Mouse (Mus musculus): ENCODE measurements around the gene Blzf1. TPM values are rescaled to one million over a fixed set of nuclear protein-coding genes. Genes with fewer than 3 reads are reported as not detected.
A peak's percentile ranks its signal among the peaks of the same experiment; 100 is the strongest.

Gene Blzf1
- polyA plus RNA-seq, 1 experiment from 2014 or later, result 33.7 TPM

DNA sequence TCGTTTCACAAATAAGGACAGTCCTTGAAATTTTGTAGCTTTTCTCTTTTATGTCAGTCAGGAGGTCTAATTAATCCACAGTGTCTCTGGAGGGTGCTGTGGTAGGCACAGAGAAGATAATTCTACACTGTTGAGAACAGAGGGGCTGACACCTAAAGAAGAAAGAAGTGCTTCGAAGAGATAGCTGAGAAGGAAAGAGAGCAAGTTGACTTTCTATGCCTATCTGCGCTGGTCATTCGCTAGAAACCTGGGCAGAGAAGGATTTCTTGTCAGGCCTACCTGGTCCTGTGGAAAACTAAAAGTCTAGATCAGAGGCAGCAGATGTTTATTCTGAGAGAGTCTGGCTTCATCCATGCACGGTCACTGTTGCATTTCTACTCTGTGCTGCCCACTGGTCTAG lies 6.8 kb upstream of the Blzf1 start:
- no peaks in the 10 kb centered on the region for H3K9me3 ChIP-seq (ENCODE audit: control insufficient read depth, low read length)
- H3K9ac ChIP-seq (replicated peaks; ENCODE audit: low read depth, low read length), result no peak overlapping the region
- no peak overlapping the region for H3K27ac ChIP-seq (ENCODE audit: low read length)
- H3K36me3 ChIP-seq (ENCODE audit: control insufficient read depth, insufficient read depth), result no peaks in the 10 kb centered on the region
- 89% methylated on average over 5 of the region's 5 CpGs for WGBS
- no peak overlapping the region for H3K4me3 ChIP-seq (replicated peaks; ENCODE audit: low read length)
- no peaks in the 10 kb centered on the region for H3K27me3 ChIP-seq (replicated peaks; ENCODE audit: control insufficient read depth, insufficient read depth, low read length)
- no peak for ATAC-seq
- no peak overlapping the region for H3K4me2 ChIP-seq (ENCODE audit: low read length)
- H3K4me1 ChIP-seq (replicated peaks; ENCODE audit: control insufficient read depth, insufficient read depth, low read length), result no peaks in the 10 kb centered on the region

DNA sequence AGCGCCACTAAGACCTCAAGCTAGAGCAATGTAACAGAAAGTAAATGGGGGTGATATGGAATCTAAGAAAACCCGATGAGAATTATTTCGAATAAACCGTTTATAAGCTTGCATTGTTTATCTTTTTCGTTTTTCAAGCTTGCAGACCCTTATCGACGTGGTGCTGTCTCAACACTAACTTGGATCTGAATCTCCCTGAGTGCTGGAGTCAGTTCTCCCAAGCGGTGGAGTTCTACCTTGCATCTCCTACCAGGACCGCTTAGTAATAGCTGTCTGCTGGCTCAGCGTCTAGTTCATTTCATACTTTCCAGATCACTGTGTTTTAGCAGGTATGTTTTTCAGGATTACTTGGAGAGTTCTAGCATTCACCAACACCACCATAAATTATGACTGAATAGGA lies 633 bp upstream of the Blzf1 start:
- H3K4me2 ChIP-seq (ENCODE audit: low read length), result peak overlapping the region; percentile 98
- peaks cover 24% of the 10 kb centered on the region for H3K4me1 ChIP-seq (replicated peaks; ENCODE audit: control insufficient read depth, insufficient read depth, low read length)
- peak overlapping the region; percentile 56; the same call in 1 of the 2 replicates for H3K27ac ChIP-seq (ENCODE audit: low read length)
- H3K4me3 ChIP-seq (replicated peaks; ENCODE audit: low read length), result peak overlapping the region; percentile 62
- H3K9me3 ChIP-seq (ENCODE audit: control insufficient read depth, low read length), result no peaks in the 10 kb centered on the region
- peak overlapping the region; percentile 56 for H3K9ac ChIP-seq (replicated peaks; ENCODE audit: low read depth, low read length)
- H3K36me3 ChIP-seq (ENCODE audit: control insufficient read depth, insufficient read depth), result no peaks in the 10 kb centered on the region; the same call in 1 of the 2 replicates
- WGBS, result 13% methylated on average over 10 of the region's 10 CpGs
- ATAC-seq, result peak; percentile 7; the same call in 1 of the 2 replicates
- no peaks in the 10 kb centered on the region for H3K27me3 ChIP-seq (replicated peaks; ENCODE audit: control insufficient read depth, insufficient read depth, low read length)

DNA sequence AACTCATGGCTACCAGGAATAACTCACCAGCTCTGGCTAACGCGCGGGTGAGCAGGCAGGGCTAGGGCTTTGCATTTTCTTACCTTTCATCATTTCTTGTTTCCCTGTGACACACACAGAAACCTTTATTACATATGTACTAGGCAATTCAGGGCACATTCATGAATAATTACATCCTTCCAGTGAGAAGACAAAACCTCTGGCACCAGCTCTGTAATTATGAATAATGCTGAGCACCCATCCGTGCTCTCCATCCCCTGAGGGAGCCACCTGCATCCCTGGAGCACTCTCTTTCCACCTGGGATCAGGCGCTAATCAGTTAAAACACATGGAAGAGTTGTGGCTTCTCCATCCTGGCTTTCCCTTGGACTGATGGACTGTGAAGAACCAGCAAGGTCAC lies 3.5 kb downstream of the Blzf1 start, which contains the start of gene Nme7:
Nme7 (plus strand) TSS at position 301 of the 400 bp plus-strand sequence.
- Histone ChIP-seq H3K36me3 (ENCODE audit: control insufficient read depth, insufficient read depth) (peaks cover 13% of the 10 kb centered on the region; the same call in 1 of the 2 replicates), H3K27me3 (replicated peaks; ENCODE audit: control insufficient read depth, insufficient read depth, low read length) (no peaks in the 10 kb centered on the region), H3K4me2 (ENCODE audit: low read length) (no peak within 1 kb of the TSS), H3K9me3 (ENCODE audit: control insufficient read depth, low read length) (no peaks in the 10 kb centered on the region), H3K4me3 (replicated peaks; ENCODE audit: low read length) (no peak within 1 kb of the TSS), H3K4me1 (replicated peaks; ENCODE audit: control insufficient read depth, insufficient read depth, low read length) (peaks cover 24% of the 10 kb centered on the region), H3K27ac (ENCODE audit: low read length) (no peak within 1 kb of the TSS), H3K9ac (replicated peaks; ENCODE audit: low read depth, low read length) (no peak within 1 kb of the TSS)
- ATAC-seq, result no peak
- WGBS, result 75% methylated on average over 5 of the region's 5 CpGs

DNA sequence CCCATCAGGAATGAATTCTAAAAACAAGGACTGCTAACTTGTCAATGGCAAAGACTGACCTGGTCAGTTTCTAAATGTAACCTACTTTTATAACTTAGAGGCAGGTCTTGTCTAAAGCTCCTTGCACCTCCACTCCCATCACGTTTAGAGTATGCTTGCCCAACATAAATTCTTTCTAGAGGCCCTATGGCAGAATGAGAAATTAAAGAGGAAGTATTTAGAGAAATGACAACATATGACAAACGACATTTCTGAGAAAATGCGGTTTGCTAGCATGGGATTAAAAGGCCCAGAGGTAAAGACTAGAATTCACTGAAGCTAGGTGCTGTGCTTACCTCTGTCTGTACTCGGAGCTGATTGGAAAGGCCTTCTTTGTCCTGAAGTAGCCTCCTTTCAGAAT lies 5.3 kb downstream of the Blzf1 start:
- no peaks in the 10 kb centered on the region for H3K27me3 ChIP-seq (replicated peaks; ENCODE audit: control insufficient read depth, insufficient read depth, low read length)
- H3K9me3 ChIP-seq (ENCODE audit: control insufficient read depth, low read length), result no peaks in the 10 kb centered on the region
- 94% methylated on average over 4 of the region's 4 CpGs for WGBS

DNA sequence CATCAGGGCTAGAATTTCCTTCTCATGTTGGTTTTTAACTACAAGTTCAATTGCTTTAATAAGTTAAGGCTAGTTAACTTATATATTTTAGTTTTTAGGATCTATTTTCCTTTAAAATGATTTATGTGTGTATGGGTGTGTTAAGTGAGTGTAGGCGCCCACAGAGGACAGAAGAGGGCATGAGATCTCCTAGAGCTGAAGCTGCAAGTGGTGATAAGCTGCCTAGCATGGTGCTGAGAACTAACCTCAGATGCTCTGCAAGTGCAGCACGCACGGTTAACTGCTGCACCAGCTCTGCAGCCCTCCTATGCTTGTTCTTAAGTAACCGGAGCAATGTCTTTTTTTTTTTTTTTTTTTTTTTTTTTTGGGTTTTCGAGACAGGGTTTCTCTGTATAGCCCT lies 10.8 kb downstream of the Blzf1 start:
- no peaks in the 10 kb centered on the region for H3K4me1 ChIP-seq (replicated peaks; ENCODE audit: control insufficient read depth, insufficient read depth, low read length)
- no peak for ATAC-seq
- H3K4me2 ChIP-seq (ENCODE audit: low read length), result no peak overlapping the region
- H3K9ac ChIP-seq (replicated peaks; ENCODE audit: low read depth, low read length), result no peak overlapping the region
- 91% methylated on average over 4 of the region's 5 CpGs for WGBS
- H3K27ac ChIP-seq (ENCODE audit: low read length), result no peak overlapping the region
- peaks cover 43% of the 10 kb centered on the region for H3K36me3 ChIP-seq (ENCODE audit: control insufficient read depth, insufficient read depth)
- H3K27me3 ChIP-seq (replicated peaks; ENCODE audit: control insufficient read depth, insufficient read depth, low read length), result no peaks in the 10 kb centered on the region
- no peak overlapping the region for H3K4me3 ChIP-seq (replicated peaks; ENCODE audit: low read length)
- no peaks in the 10 kb centered on the region for H3K9me3 ChIP-seq (ENCODE audit: control insufficient read depth, low read length)

More for the DNA sequence above, 5.3 kb downstream of the Blzf1 start:
- Histone ChIP-seq H3K36me3 (ENCODE audit: control insufficient read depth, insufficient read depth) (peaks cover 24% of the 10 kb centered on the region), H3K4me1 (replicated peaks; ENCODE audit: control insufficient read depth, insufficient read depth, low read length) (peaks cover 16% of the 10 kb centered on the region), H3K27ac (ENCODE audit: low read length) (no peak overlapping the region), H3K4me3 (replicated peaks; ENCODE audit: low read length) (no peak overlapping the region), H3K9ac (replicated peaks; ENCODE audit: low read depth, low read length) (no peak overlapping the region), H3K4me2 (ENCODE audit: low read length) (no peak overlapping the region)
- no peak for ATAC-seq

DNA sequence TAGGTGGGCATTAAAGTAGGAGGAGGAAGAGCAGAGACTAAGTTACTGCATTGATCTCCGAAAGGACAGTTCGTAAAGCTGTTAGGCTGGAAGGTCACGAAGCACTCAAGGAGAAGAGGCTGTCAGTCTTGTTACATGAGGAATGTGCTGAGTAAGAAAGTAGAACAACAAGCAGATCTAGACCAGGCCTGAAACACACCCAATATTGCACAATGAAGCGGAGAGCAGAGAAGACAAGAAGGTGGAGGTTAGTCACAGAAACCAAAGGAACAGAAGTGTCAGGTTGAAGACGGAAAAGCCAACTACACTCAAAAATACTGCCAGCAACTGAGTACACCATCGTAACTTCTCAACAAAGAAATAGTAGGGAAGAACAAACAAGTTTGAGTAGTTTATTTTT lies 13.2 kb downstream of the Blzf1 start:
- 97% methylated on average over 6 of the region's 6 CpGs for WGBS
- Histone ChIP-seq H3K4me2 (ENCODE audit: low read length) (no peak overlapping the region), H3K9me3 (ENCODE audit: control insufficient read depth, low read length) (no peaks in the 10 kb centered on the region), H3K9ac (replicated peaks; ENCODE audit: low read depth, low read length) (no peak overlapping the region), H3K4me3 (replicated peaks; ENCODE audit: low read length) (no peak overlapping the region), H3K4me1 (replicated peaks; ENCODE audit: control insufficient read depth, insufficient read depth, low read length) (no peaks in the 10 kb centered on the region), H3K36me3 (ENCODE audit: control insufficient read depth, insufficient read depth) (peaks cover 46% of the 10 kb centered on the region), H3K27ac (ENCODE audit: low read length) (no peak overlapping the region), H3K27me3 (replicated peaks; ENCODE audit: control insufficient read depth, insufficient read depth, low read length) (no peaks in the 10 kb centered on the region)
- no peak for ATAC-seq

DNA sequence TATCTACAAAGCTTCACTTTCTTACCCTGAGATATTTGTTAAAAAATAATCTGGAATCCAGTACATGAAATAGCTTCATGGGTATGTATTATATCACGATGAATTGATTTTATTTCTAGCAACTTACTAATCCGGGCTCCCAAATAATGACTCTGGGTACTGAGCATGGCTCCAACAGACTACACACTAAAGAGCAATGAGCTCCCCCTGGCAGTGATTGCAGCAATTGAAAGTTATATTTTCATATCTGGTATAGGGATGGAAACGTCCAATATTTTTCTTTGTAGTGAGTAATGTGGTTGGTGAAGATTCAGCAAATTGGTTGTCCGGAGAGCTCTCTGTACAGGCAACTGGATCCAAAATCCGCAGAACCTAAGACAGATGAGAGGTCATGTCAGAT lies 15.2 kb downstream of the Blzf1 start:
- H3K4me2 ChIP-seq (ENCODE audit: low read length), result no peak overlapping the region
- ATAC-seq, result no peak
- H3K4me1 ChIP-seq (replicated peaks; ENCODE audit: control insufficient read depth, insufficient read depth, low read length), result no peaks in the 10 kb centered on the region
- 89% methylated on average over 5 of the region's 5 CpGs for WGBS
- H3K4me3 ChIP-seq (replicated peaks; ENCODE audit: low read length), result no peak overlapping the region
- H3K27me3 ChIP-seq (replicated peaks; ENCODE audit: control insufficient read depth, insufficient read depth, low read length), result no peaks in the 10 kb centered on the region
- H3K9me3 ChIP-seq (ENCODE audit: control insufficient read depth, low read length), result no peaks in the 10 kb centered on the region
- H3K27ac ChIP-seq (ENCODE audit: low read length), result no peak overlapping the region
- no peak overlapping the region for H3K9ac ChIP-seq (replicated peaks; ENCODE audit: low read depth, low read length)
- peaks cover 35% of the 10 kb centered on the region for H3K36me3 ChIP-seq (ENCODE audit: control insufficient read depth, insufficient read depth)

DNA sequence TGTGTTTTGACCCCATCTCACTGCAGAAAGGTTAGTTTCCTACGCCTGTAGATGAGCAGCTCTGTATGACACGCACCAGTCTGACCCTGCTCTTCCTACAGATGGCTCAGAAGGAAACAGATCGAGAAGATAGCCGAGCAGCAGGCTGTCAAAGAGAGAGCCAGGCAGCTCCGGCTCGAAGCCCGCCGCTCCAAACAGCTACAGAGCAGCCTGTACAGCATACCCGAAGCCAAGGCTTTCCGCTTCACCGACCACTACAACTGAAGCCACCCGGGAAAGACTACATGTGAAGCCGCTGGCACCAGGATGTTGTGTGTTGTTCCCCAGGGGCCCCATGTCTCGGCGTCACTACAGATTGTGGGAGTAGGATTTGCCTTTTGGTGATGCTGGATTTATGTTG lies 19.9 kb downstream of the Blzf1 start:
- Histone ChIP-seq H3K4me1 (replicated peaks; ENCODE audit: control insufficient read depth, insufficient read depth, low read length) (no peaks in the 10 kb centered on the region), H3K9ac (replicated peaks; ENCODE audit: low read depth, low read length) (no peak overlapping the region), H3K36me3 (ENCODE audit: control insufficient read depth, insufficient read depth) (peaks cover 18% of the 10 kb centered on the region), H3K27ac (ENCODE audit: low read length) (no peak overlapping the region), H3K4me2 (ENCODE audit: low read length) (no peak overlapping the region), H3K4me3 (replicated peaks; ENCODE audit: low read length) (no peak overlapping the region), H3K9me3 (ENCODE audit: control insufficient read depth, low read length) (no peaks in the 10 kb centered on the region), H3K27me3 (replicated peaks; ENCODE audit: control insufficient read depth, insufficient read depth, low read length) (no peaks in the 10 kb centered on the region)
- WGBS, result 54% methylated on average over 15 of the region's 15 CpGs
- peak; percentile 75; the same call in 1 of the 2 replicates for ATAC-seq

DNA sequence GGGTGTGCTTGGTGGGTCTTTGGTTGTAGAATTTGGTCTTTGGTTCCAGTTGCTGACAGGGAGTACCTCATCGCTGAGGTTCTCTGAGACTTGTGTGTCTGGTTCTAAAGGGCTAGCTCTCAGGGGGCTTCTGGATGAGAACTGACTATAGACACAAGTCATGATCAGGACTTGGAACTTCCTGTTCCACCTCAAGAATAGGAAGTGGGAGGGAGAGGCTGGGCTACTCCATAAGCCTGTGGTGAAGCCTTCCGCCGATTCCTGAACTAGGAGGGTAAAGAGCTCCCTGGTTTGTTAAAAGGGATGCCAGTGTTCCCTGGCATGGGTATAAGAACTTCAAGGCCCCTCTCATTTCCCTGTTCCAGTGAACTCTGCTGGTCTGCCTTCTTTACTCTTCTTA lies 23.3 kb downstream of the Blzf1 start:
- WGBS, result 96% methylated on average over 3 of the region's 3 CpGs

DNA sequence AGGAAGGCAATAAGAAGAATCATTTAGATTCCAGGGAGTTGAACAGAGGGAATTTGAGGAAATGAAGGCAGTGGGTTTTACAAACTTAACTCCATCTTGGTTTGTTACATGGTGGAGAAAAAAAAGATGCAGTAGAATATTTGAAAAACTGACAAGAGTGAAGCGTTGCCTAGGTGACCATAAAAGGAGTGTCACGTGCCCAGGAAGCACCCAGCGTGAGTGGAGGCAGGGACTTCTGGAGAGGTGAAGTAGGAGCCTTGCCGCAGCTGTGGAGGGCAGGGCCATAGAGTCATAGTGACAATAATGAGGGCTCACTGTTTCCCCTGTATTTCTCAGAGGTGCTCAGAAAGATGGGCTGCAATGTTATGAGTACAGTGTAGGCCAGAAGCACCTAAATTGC lies 28.0 kb downstream of the Blzf1 start:
- H3K36me3 ChIP-seq (ENCODE audit: control insufficient read depth, insufficient read depth), result peaks cover 2% of the 10 kb centered on the region; the same call in 1 of the 2 replicates
- 78% methylated on average over 4 of the region's 4 CpGs for WGBS
- ATAC-seq, result no peak

More for the DNA sequence above, 23.3 kb downstream of the Blzf1 start:
- H3K4me3 ChIP-seq (replicated peaks; ENCODE audit: low read length), result no peak overlapping the region
- no peaks in the 10 kb centered on the region for H3K27me3 ChIP-seq (replicated peaks; ENCODE audit: control insufficient read depth, insufficient read depth, low read length)
- H3K9ac ChIP-seq (replicated peaks; ENCODE audit: low read depth, low read length), result no peak overlapping the region
- H3K27ac ChIP-seq (ENCODE audit: low read length), result no peak overlapping the region
- H3K36me3 ChIP-seq (ENCODE audit: control insufficient read depth, insufficient read depth), result peaks cover 5% of the 10 kb centered on the region; the same call in 1 of the 2 replicates
- H3K9me3 ChIP-seq (ENCODE audit: control insufficient read depth, low read length), result no peaks in the 10 kb centered on the region
- no peaks in the 10 kb centered on the region for H3K4me1 ChIP-seq (replicated peaks; ENCODE audit: control insufficient read depth, insufficient read depth, low read length)
- H3K4me2 ChIP-seq (ENCODE audit: low read length), result no peak overlapping the region
- ATAC-seq, result no peak

More for the DNA sequence above, 28.0 kb downstream of the Blzf1 start:
- H3K27ac ChIP-seq (ENCODE audit: low read length), result no peak overlapping the region
- no peak overlapping the region for H3K4me3 ChIP-seq (replicated peaks; ENCODE audit: low read length)
- H3K9ac ChIP-seq (replicated peaks; ENCODE audit: low read depth, low read length), result no peak overlapping the region
- no peaks in the 10 kb centered on the region for H3K9me3 ChIP-seq (ENCODE audit: control insufficient read depth, low read length)
- no peak overlapping the region for H3K4me2 ChIP-seq (ENCODE audit: low read length)
- H3K4me1 ChIP-seq (replicated peaks; ENCODE audit: control insufficient read depth, insufficient read depth, low read length), result no peaks in the 10 kb centered on the region
- no peaks in the 10 kb centered on the region for H3K27me3 ChIP-seq (replicated peaks; ENCODE audit: control insufficient read depth, insufficient read depth, low read length)

All from forebrain, embryonic 16.5 days (tissue).